Mouse (Mus musculus) limb, embryonic 10.5 days (tissue): ENCODE data around the gene Bach2. TPM values are rescaled to one million over a fixed set of nuclear protein-coding genes. Genes with fewer than 3 reads are reported as not detected.

Experiments used
- DNase-seq: peaks from one replicate; pipeline ENCODE4 v3.0.0-alpha.2; 2017; ENCODE audit warnings: low spot score
- H3K27ac ChIP-seq: fragments of 300-500 bp; sonication (generic); 2 replicates; pipeline ENCODE4 v1.5.1; 2016; ENCODE audit warnings: mild to moderate bottlenecking
- H3K27me3 ChIP-seq: fragments of 300-500 bp; sonication (generic); 2 replicates; pipeline ENCODE4 v1.6.1; 2016; ENCODE audit warnings: low read depth, mild to moderate bottlenecking; ENCODE audit not compliant: poor library complexity, severe bottlenecking
- H3K36me3 ChIP-seq: fragments of 300-500 bp; sonication (generic); 2 replicates; pipeline ENCODE4 v1.6.1; 2016; ENCODE audit warnings: mild to moderate bottlenecking, moderate library complexity
- H3K4me1 ChIP-seq: fragments of 300-500 bp; sonication (generic); 2 replicates; pipeline ENCODE4 v1.6.1; 2016
- H3K4me3 ChIP-seq: fragments of 300-500 bp; sonication (generic); 2 replicates; pipeline ENCODE4 v1.5.1; 2016; ENCODE audit warnings: mild to moderate bottlenecking, moderate library complexity
- H3K9me3 ChIP-seq: fragments of 300-500 bp; sonication (generic); replicated peaks from 2 replicates; pipeline ENCODE4 v1.6.1; 2016; ENCODE audit warnings: mild to moderate bottlenecking
- WGBS: fragments of 180-500 bp; shearing (Covaris S2); methylation state at CpG from one replicate; pipeline ENCODE4 v1.1.7; 2016; 5-methylcytosine and 5-hydroxymethylcytosine counted together
- polyA plus RNA-seq: library from polyadenylated mRNA; unstranded; fragments of >200 nt; fragmentation: Nextera tagmentation; extraction: Ambion mirVana; gene quantifications from 2 replicates; pipeline ENCODE4 v1.2.1, GENCODE M21; 2016

Bach2 gene
- polyA plus RNA-seq, 1 experiment from 2014 or later = 23.0 TPM

DNA sequence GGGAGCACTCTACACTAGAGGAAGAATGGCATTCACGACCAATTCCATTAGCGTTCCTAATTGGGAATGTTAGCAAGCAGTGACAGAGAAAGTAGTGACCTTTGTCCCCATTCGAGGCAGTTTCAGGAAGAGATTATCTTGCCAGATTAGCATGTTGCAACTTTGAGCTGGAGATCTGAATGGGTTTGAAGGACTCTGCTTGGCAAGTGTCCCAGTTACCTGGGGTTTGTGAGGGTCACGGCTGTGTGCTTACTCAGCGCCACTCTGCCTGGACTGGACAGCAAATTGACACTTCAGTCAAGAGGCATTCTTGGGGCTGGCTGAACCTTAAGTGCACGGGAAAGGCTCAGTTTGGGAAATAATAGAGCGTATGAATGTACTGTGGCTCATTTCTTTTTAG is 8.2 kb downstream of the Bach2 start:
- Histone ChIP-seq H3K4me3 (no peak overlapping the region), H3K27me3 (no peaks in the 10 kb centered on the region)
- no peak for DNase-seq

DNA sequence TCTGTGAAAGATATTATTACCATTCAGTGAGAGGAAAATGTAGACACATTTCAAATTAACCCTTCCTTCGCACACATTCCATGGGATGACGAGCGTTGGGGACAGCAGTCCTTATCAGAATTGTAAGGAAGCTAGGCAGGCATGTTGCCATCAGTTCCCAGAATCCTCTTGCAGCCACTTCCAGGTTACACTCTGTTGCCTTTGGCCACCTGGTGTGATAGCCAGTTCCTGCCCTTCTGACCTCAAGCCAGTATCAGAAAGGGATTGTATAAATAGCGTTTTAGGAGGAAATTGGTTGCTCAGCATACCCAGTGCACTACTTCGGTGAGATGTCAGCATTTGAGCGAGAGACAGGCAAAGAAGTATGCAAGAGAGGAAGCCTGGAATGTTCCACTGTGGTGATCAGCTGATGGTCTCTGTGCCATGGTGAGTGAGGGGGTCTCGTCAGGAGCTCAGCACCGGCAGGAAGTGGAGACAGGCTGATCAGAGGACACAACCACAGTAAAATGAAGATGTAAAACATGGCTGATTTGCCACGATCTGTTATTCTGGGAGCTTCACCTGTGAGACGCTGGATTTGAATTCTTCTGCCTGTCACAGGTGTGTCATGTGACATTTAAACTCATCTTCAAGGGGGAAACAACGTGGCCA is 9.0 kb downstream of the Bach2 start:
- Histone ChIP-seq H3K27me3 (no peaks in the 10 kb centered on the region), H3K27ac (no peak overlapping the region), H3K4me1 (peaks cover 92% of the 10 kb centered on the region), H3K36me3 (peaks cover 25% of the 10 kb centered on the region), H3K4me3 (no peak overlapping the region), H3K9me3 (no peaks in the 10 kb centered on the region)
- no peak for DNase-seq
- WGBS = 76% methylated on average over 11 of the region's 11 CpGs

More for the DNA sequence above, 8.2 kb downstream of the Bach2 start:
- Histone ChIP-seq H3K27ac (no peak overlapping the region), H3K4me1 (peaks cover 93% of the 10 kb centered on the region), H3K36me3 (peaks cover 17% of the 10 kb centered on the region), H3K9me3 (no peaks in the 10 kb centered on the region)
- WGBS = 38% methylated on average over 7 of the region's 7 CpGs

DNA sequence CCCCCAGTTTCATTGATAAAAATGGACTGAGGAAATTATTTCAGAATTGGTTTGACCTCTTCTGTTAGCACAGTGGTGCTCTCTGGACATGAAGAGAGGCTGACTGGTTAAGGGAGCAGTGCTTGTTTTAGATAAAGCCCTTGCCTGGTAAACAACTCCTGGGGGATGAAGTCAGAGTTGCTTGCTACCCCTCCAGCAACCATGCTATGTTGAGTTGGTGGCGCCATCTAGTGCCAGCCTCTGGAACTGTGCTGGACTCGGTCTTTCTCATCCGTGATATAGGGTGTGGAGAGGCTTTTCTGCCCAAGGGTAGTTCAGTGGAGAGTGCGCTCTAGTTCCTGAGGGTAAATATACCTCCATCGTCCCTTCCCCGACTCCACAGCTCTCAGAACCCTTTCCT is 9.6 kb downstream of the Bach2 start:
- DNase-seq = peak; percentile 90
- Histone ChIP-seq H3K27me3 (no peaks in the 10 kb centered on the region), H3K4me3 (no peak overlapping the region), H3K36me3 (peaks cover 27% of the 10 kb centered on the region), H3K4me1 (peaks cover 86% of the 10 kb centered on the region), H3K27ac (peak overlapping the region; percentile 66), H3K9me3 (no peaks in the 10 kb centered on the region)
- 20% methylated on average over 6 of the region's 6 CpGs for WGBS

DNA sequence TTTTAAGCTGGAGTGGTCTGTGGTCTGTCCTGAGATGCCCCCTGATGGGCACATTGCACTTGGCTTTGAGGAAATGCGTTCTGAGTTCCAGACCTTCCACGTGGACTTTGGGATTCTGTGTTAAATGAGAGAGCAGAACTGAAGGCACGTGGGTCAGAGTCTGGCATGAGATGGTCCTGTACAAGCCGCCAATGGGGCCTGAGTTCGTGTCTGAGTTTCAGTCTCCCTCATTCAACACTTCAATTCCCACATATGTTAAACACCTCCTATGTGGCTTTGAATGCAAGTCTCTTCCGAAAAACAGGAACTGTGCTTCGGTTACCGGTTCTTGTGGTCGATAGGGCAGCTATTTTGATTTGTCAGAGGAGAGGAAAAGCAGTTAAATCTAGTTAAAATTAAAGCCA is 10.4 kb downstream of the Bach2 start:
- peaks cover 79% of the 10 kb centered on the region for H3K4me1 ChIP-seq
- no peaks in the 10 kb centered on the region for H3K9me3 ChIP-seq
- 65% methylated on average over 9 of the region's 9 CpGs for WGBS
- no peak overlapping the region for H3K4me3 ChIP-seq
- H3K27me3 ChIP-seq = no peaks in the 10 kb centered on the region
- H3K36me3 ChIP-seq = peaks cover 31% of the 10 kb centered on the region
- DNase-seq = no peak
- peak overlapping the region; percentile 66 for H3K27ac ChIP-seq

DNA sequence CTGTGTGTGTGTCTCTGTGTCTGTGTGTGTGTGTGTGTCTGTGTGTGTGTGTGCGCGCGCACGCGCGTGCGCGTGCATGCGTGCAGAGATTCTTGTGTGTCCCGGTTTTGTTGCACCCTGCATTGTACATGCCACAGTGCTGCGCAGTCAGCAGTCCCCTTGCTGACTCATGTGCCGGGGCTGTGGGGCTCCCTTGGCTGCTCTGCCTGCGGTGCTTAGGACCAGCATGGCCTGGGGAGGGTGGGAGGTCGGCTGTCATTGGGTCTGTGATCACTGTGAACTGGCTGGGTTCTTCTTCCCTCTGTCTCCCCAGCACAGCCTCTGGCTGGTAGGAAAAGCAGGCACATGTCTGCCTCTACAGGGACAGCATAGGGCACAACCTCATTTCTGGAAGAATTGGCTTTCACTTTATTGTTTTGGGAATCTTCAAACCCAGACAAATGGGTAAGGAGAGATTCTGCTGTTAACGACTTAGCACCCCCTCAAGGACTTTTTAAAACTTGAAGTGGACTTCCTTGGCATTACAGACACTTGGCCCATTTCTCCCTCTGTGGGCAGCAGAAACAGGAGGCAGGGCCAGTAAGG is 11.2 kb downstream of the Bach2 start:
- H3K27me3 ChIP-seq = no peaks in the 10 kb centered on the region
- DNase-seq = no peak
- WGBS = 65% methylated on average over 15 of the region's 15 CpGs
- peaks cover 24% of the 10 kb centered on the region for H3K36me3 ChIP-seq
- peaks cover 70% of the 10 kb centered on the region for H3K4me1 ChIP-seq
- no peaks in the 10 kb centered on the region for H3K9me3 ChIP-seq
- H3K27ac ChIP-seq = peak overlapping the region; percentile 50
- H3K4me3 ChIP-seq = no peak overlapping the region

DNA sequence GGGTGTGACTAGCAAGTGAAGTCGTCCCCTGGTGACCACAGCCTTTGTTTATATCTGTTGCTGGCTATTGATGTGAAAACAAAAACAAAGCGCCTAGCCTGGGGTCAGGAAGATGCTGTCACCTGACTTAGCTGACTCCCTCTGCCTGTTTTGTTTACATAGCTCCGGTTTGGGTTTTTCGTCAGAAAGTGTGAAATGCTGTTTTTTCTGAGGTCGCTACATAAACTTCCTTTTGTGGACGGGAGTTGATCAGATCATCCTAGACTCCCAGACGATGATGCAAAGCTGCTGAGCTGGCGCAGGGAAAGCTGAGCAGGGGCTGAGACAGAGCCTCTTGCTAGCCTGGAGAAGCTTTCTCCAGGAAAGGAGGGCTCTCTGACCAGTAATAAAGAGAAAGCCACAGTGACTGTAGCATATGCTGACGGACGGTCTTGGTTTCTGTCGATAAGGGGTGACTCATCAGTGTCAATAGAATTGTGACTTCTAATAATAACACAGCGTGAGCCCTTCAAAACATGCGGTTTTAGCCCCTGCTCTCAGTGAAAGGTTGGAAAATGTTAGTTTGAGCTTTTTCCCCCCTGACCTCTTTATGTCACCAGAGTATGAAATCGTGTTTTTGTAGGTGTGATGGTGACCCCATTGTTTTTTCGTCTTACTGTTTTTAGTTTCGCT is 11.9 kb downstream of the Bach2 start:
- peaks cover 67% of the 10 kb centered on the region for H3K4me1 ChIP-seq
- no peak for DNase-seq

DNA sequence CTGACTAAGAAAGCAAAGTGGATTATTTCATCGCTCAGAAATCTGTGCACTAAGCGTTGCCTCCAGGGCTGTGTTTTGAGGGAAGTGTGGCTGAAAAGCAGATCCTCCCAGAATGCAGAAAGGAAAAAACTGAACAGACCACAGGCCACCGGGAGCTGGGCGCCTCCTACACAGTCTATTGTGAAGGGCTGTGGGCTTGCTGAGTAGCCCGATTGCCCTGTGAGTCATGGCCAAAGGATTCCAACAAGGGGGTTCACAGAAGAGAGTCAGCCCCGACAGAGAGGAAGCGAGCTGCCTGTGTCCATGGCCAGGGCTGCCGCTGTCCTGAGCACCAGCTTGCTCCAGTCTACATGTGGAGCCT is 12.4 kb downstream of the Bach2 start:
- Histone ChIP-seq H3K4me3 (no peak overlapping the region), H3K27me3 (no peaks in the 10 kb centered on the region), H3K9me3 (no peaks in the 10 kb centered on the region), H3K27ac (peak overlapping the region; percentile 50), H3K36me3 (peaks cover 16% of the 10 kb centered on the region), H3K4me1 (peaks cover 62% of the 10 kb centered on the region)
- no peak for DNase-seq
- WGBS = 25% methylated on average over 8 of the region's 8 CpGs

More for the DNA sequence above, 11.9 kb downstream of the Bach2 start:
- H3K4me3 ChIP-seq = peak overlapping the region; percentile 20; the same call in 1 of the 2 replicates
- H3K27me3 ChIP-seq = no peaks in the 10 kb centered on the region
- WGBS = 23% methylated on average over 16 of the region's 16 CpGs
- H3K27ac ChIP-seq = peak overlapping the region; percentile 50
- H3K9me3 ChIP-seq = no peaks in the 10 kb centered on the region
- peaks cover 17% of the 10 kb centered on the region for H3K36me3 ChIP-seq

DNA sequence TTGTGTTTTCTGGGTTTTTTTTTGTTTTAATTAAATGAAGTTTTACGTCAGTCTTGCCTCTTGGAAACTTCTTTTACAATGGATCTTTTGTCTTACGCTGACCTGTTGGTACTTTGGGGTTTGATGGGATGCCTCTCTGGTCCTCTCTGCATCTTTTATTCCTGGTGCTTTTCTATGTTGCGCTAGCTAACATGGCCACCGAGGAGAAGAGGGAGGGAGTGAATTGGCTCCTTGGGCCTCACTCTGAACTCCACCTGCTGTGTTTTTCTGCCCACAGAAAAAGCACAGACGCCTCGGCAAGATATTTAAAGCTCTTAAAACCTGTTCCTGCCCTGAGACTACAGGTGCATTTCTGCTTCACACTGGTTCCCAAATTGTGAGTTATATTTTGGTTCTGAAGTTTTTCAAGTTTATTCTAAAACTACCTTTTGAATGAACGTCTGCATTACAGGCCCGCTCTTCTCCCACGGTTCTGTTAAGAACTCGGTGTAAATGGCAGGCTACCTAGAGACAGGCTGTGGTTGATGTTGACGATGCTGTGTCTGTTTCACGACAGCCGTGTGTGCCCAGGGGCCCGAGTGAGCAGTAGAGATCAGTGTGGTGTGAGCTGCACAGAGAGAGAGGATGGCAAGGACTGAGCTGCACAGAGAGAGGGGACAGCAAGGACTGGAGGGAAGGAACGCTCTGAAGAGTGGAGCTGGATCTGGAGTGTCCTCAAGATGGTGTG is 13.5 kb downstream of the Bach2 start:
- WGBS = 81% methylated on average over 15 of the region's 15 CpGs
- Histone ChIP-seq H3K36me3 (peaks cover 16% of the 10 kb centered on the region), H3K27me3 (no peaks in the 10 kb centered on the region), H3K4me1 (peaks cover 52% of the 10 kb centered on the region), H3K4me3 (no peak overlapping the region), H3K9me3 (no peaks in the 10 kb centered on the region), H3K27ac (no peak overlapping the region; the same call in 1 of the 2 replicates)
- no peak for DNase-seq

DNA sequence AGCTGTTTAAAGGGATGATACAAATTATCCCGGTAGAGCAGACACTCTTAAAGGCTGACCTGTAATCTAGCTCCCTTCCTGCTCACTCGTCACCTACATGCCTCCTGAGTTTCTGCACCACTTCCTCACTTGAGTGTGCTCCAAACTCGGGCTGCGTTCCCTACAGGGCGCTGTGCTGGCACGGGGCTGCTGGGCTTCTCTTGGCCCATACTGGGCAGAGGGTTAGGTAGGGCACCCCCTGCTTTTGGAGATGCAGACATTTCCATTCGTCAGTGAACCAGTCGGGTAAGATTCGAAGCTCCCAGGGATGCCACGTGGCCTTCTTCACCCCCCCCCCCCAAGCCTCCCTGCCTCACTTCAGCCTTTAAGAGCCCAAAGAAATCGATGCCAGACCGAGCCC is 19.1 kb downstream of the Bach2 start:
- WGBS = 80% methylated on average over 12 of the region's 12 CpGs

DNA sequence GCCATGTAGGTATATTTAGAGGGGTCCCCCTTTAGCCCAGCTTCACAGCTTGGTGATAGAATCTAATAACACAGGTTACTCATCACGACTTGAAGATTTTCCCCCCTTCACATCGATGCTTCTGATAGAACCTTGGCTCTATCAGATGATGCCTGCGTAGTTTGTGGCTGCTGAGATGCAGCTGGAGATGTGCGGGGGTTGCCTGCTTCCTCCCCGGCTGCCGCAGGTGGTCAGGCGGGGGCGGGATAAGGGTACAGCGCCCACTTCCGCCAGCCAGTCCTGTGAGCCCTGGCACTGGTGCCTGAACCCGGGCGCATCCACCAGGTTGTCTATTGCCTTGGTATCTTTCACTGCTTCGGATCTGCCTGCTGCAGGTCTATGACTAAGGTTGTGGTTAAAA is 19.5 kb downstream of the Bach2 start:
- H3K27me3 ChIP-seq = no peaks in the 10 kb centered on the region
- 87% methylated on average over 13 of the region's 13 CpGs for WGBS
- no peak for DNase-seq
- H3K27ac ChIP-seq = no peak overlapping the region
- no peaks in the 10 kb centered on the region for H3K9me3 ChIP-seq
- peaks cover 44% of the 10 kb centered on the region for H3K4me1 ChIP-seq
- H3K36me3 ChIP-seq = peaks cover 36% of the 10 kb centered on the region
- H3K4me3 ChIP-seq = no peak overlapping the region

More for the DNA sequence above, 19.1 kb downstream of the Bach2 start:
- Histone ChIP-seq H3K4me3 (no peak overlapping the region), H3K4me1 (peaks cover 40% of the 10 kb centered on the region), H3K36me3 (peaks cover 37% of the 10 kb centered on the region), H3K27me3 (no peaks in the 10 kb centered on the region), H3K9me3 (no peaks in the 10 kb centered on the region), H3K27ac (0 out of 2 replicates have a peak overlapping the region, but pooled peaks have one; percentile 46)
- DNase-seq = no peak

DNA sequence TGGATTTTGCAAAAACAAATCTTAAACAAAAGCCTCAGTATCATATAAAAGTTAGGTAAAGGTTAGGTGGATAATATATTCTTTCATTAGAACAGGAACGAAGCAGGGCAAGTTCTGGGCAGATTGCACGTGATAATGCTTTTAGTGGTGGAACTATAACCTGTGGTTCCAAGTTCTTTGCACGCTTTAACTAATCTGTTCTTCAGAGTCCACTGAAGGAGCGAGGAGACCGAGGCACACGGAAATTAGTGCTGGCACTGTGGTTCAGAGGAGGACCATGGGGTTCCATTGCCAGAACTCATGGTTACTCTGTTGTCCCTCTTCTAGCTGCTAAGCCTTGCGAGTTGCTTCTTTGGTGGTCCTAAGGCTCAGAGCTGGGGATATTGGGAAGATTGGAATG is 20.0 kb downstream of the Bach2 start:
- peaks cover 38% of the 10 kb centered on the region for H3K36me3 ChIP-seq
- H3K27ac ChIP-seq = no peak overlapping the region
- H3K4me3 ChIP-seq = no peak overlapping the region
- no peak for DNase-seq
- no peaks in the 10 kb centered on the region for H3K9me3 ChIP-seq
- H3K4me1 ChIP-seq = peaks cover 49% of the 10 kb centered on the region
- 98% methylated on average over 7 of the region's 7 CpGs for WGBS
- no peaks in the 10 kb centered on the region for H3K27me3 ChIP-seq

DNA sequence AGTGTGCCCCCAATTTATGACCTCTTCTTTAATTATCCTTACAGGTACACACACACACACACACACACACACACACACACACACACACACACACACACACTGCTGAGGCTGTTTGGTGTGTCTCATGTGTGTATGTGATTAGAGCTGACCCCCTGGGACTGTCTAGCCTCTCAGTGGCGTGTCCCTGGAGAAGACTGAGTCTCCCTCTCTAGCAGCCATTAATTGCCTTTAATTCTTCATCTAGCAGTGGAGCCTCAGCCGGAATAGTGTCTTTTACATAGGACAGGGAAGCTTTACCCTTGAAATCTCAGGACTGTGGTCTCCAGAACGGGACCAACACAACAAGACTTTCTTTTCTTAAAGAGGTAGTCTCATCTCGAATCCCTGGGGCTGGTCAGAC is 22.3 kb downstream of the Bach2 start:
- Histone ChIP-seq H3K9me3 (no peaks in the 10 kb centered on the region), H3K36me3 (peaks cover 34% of the 10 kb centered on the region), H3K4me1 (peaks cover 73% of the 10 kb centered on the region), H3K27me3 (no peaks in the 10 kb centered on the region), H3K27ac (peak overlapping the region; percentile 42; the same call in 1 of the 2 replicates), H3K4me3 (no peak overlapping the region)
- DNase-seq = no peak
- 76% methylated on average over 4 of the region's 4 CpGs for WGBS
